Mouse (Mus musculus) lung, embryonic 15.5 days (tissue): ENCODE results near the gene Hoxd13. TPM values are rescaled to one million over a fixed set of nuclear protein-coding genes. Genes with fewer than 3 reads are reported as not detected.

Experiments
- ATAC-seq: fragments of 200-750 bp; cut with Nextera tagmentation; 2 replicates; pipeline ENCODE4 v1.8.0; 2017; ENCODE audit warnings: moderate number of reproducible peaks, borderline replicate concordance; ENCODE audit not compliant: low FRiP score, low TSS enrichment; ENCODE audit errors: extremely low read depth
- H3K27ac ChIP-seq: fragments of 300-500 bp; sonication (generic); 2 replicates; pipeline ENCODE4 v1.5.1; 2015; ENCODE audit warnings: moderate library complexity, mild to moderate bottlenecking, inconsistent platforms
- H3K27me3 ChIP-seq: fragments of 300-500 bp; sonication (generic); 2 replicates; pipeline ENCODE4 v1.6.1; 2015; ENCODE audit warnings: inconsistent platforms
- H3K36me3 ChIP-seq: fragments of 300-500 bp; sonication (generic); 2 replicates; pipeline ENCODE4 v1.6.1; 2015; ENCODE audit warnings: inconsistent platforms
- H3K4me1 ChIP-seq: fragments of 300-500 bp; sonication (generic); 2 replicates; pipeline ENCODE4 v1.6.1; 2015; ENCODE audit warnings: inconsistent platforms
- H3K4me2 ChIP-seq: fragments of 300-500 bp; sonication (generic); 2 replicates; pipeline ENCODE4 v1.6.1; 2015; ENCODE audit warnings: inconsistent platforms, mild to moderate bottlenecking, moderate library complexity
- H3K4me3 ChIP-seq: fragments of 300-500 bp; sonication (generic); 2 replicates; pipeline ENCODE4 v1.5.1; 2015; ENCODE audit warnings: mild to moderate bottlenecking, inconsistent platforms
- H3K9ac ChIP-seq: fragments of 300-500 bp; sonication (generic); 2 replicates; pipeline ENCODE4 v1.6.1; 2015; ENCODE audit warnings: inconsistent platforms
- H3K9me3 ChIP-seq: fragments of 300-500 bp; sonication (generic); 2 replicates; pipeline ENCODE4 v1.6.1; 2016; ENCODE audit warnings: inconsistent platforms
- WGBS: fragments of 180-500 bp; shearing (Covaris S2); methylation state at CpG from one replicate; pipeline ENCODE4 v1.1.7; 2015; 5-methylcytosine and 5-hydroxymethylcytosine counted together
- polyA plus RNA-seq: library from polyadenylated mRNA; unstranded; fragments of >200 nt; fragmentation: Nextera tagmentation; extraction: Ambion mirVana; gene quantifications from 2 replicates; pipeline ENCODE4 v1.2.1, GENCODE M21; 2015

Hoxd13 gene
- polyA plus RNA-seq, 1 experiment from 2014 or later: not detected

DNA sequence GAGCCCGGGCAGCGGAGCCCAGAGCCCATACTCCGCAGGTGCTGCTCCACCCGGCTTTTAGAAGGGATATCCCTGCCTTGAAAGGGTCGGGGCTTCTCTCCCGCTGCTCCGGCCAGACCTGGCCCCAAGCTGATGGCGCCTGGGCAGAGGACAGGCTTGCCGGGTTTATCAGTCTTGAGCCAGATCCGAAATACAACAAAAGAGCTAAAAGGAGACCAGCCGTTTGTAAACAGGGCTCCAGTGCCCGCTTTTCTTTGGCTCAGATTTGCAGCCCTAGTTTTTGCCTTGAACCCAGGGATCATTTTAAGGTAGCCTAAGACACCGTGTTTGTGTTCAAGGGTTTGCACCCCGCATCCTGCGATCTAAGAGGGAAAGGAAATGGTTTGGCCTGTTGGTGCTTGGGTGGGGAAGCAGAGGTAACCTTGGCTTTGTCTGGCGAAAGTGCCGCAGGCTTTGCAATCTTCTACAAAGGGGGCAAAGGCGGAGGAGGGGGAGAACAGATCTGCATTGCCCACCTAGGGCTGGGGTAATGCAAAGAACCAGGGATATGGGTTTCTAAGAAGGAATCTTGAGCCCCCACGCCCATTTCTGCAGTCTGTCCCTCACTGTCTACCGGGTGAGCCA, 24.8 kb downstream of the Hoxd13 start:
- Histone ChIP-seq H3K27ac (no peak overlapping the region), H3K9me3 (no peaks in the 10 kb centered on the region), H3K4me3 (no peak overlapping the region), H3K36me3 (no peaks in the 10 kb centered on the region), H3K4me2 (no peak overlapping the region), H3K9ac (no peak overlapping the region), H3K4me1 (peaks cover 8% of the 10 kb centered on the region), H3K27me3 (peaks cover 98% of the 10 kb centered on the region)
- WGBS: 1% methylated on average over 20 of the region's 20 CpGs
- ATAC-seq: no peak

DNA sequence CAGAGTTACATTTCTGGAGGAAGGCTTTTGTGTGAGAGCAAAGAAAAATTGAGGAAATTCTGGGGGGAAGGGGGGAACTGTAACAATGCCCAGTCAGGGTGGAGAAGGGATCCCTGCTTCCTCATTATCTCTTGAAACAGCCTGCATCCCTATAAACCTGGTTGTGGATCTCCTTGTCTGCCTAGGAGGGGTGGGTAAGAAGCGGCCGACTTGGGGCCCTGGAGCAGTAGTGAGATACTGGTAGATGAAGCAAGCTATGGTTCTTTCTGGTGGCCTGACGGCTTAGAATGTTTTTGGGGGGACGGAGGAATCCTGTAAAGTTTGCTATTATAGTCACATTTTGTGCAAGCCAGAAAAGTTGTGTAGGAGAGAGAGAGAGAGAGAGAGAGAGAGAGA, 25.3 kb downstream of the Hoxd13 start:
- no peak for ATAC-seq
- Histone ChIP-seq H3K27me3 (peaks cover 98% of the 10 kb centered on the region), H3K4me1 (peaks cover 13% of the 10 kb centered on the region), H3K4me3 (no peak overlapping the region), H3K9me3 (no peaks in the 10 kb centered on the region), H3K27ac (no peak overlapping the region), H3K4me2 (no peak overlapping the region), H3K9ac (no peak overlapping the region), H3K36me3 (no peaks in the 10 kb centered on the region)
- 14% methylated on average over 4 of the region's 4 CpGs for WGBS

DNA sequence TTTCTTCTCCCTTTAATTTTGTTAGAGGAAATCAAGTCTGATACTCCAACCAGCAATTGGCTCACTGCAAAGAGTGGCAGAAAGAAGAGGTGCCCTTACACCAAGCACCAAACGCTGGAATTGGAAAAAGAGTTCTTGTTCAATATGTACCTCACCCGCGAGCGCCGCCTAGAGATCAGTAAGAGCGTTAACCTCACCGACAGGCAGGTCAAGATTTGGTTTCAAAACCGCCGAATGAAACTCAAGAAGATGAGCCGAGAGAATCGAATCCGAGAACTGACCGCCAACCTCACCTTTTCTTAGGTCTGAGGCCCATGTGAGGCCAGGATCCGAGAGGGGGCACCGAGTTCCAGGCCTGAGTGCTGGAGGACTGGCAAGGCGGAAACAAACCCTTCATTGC, 26.0 kb downstream of the Hoxd13 start:
- peaks cover 15% of the 10 kb centered on the region for H3K4me1 ChIP-seq
- ATAC-seq: no peak
- H3K4me2 ChIP-seq: no peak overlapping the region
- H3K9me3 ChIP-seq: no peaks in the 10 kb centered on the region
- no peaks in the 10 kb centered on the region for H3K36me3 ChIP-seq
- H3K9ac ChIP-seq: no peak overlapping the region
- WGBS: 2% methylated on average over 16 of the region's 16 CpGs
- no peak overlapping the region for H3K4me3 ChIP-seq
- H3K27me3 ChIP-seq: peaks cover 98% of the 10 kb centered on the region
- H3K27ac ChIP-seq: no peak overlapping the region

DNA sequence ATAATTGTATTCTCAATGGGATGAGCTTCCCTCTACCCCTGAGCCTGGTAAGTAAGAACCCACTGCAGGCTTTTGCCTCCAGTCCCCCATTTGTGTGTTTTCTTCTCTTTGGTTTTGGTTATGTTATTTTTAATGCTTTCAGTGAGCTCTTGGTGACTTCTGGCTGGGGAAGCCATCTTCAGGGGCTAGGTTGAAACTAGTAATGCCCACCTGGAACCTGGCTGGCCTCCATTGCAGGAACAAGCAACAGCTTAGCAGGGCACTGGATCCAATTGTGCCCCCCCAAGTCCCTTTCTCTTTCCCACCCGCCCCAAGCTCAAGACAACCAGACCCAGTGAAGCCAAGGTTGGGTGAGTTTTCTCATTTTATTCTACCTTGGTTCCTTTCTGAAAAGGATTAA, 27.3 kb downstream of the Hoxd13 start:
- no peaks in the 10 kb centered on the region for H3K9me3 ChIP-seq
- H3K36me3 ChIP-seq: no peaks in the 10 kb centered on the region
- H3K4me3 ChIP-seq: no peak overlapping the region
- no peak overlapping the region for H3K4me2 ChIP-seq
- 14% methylated on average over 1 of the region's 1 CpGs for WGBS
- no peak overlapping the region for H3K9ac ChIP-seq
- peaks cover 15% of the 10 kb centered on the region for H3K4me1 ChIP-seq
- H3K27me3 ChIP-seq: peaks cover 99% of the 10 kb centered on the region
- H3K27ac ChIP-seq: no peak overlapping the region
- ATAC-seq: no peak

DNA sequence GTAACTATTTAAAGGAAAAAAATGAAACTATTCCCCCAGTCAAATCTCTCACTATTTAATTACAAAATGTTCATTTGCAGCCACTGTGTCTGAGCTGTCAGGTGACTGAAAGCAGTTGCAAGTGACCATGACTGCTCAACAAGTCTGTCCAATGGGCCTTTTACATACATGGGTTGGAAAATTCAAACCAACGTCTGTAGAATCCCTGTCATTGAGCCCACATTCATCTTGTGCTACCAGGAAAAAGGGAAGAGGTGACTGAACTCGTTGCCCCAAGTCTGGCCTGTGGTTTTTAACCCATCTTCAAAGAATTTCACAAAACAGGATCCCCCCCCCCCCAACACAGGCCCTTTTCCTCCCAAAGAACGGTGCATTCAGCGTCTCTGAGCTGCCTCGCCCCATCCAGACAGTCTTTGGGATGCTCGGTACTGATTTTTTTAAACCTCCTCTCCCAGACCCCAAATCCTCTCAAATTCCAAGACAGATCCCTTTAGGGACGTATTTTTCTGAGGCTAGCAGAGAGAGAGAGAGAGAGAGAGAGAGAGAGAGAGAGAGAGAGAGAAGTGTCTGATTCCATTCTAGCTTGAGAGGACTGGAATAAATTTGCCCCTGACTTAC, 27.8 kb downstream of the Hoxd13 start:
- Histone ChIP-seq H3K27me3 (peaks cover 100% of the 10 kb centered on the region), H3K36me3 (no peaks in the 10 kb centered on the region), H3K4me2 (no peak overlapping the region), H3K9me3 (no peaks in the 10 kb centered on the region), H3K9ac (no peak overlapping the region), H3K4me3 (no peak overlapping the region), H3K27ac (no peak overlapping the region), H3K4me1 (peaks cover 15% of the 10 kb centered on the region)
- no peak for ATAC-seq
- 2% methylated on average over 7 of the region's 7 CpGs for WGBS

DNA sequence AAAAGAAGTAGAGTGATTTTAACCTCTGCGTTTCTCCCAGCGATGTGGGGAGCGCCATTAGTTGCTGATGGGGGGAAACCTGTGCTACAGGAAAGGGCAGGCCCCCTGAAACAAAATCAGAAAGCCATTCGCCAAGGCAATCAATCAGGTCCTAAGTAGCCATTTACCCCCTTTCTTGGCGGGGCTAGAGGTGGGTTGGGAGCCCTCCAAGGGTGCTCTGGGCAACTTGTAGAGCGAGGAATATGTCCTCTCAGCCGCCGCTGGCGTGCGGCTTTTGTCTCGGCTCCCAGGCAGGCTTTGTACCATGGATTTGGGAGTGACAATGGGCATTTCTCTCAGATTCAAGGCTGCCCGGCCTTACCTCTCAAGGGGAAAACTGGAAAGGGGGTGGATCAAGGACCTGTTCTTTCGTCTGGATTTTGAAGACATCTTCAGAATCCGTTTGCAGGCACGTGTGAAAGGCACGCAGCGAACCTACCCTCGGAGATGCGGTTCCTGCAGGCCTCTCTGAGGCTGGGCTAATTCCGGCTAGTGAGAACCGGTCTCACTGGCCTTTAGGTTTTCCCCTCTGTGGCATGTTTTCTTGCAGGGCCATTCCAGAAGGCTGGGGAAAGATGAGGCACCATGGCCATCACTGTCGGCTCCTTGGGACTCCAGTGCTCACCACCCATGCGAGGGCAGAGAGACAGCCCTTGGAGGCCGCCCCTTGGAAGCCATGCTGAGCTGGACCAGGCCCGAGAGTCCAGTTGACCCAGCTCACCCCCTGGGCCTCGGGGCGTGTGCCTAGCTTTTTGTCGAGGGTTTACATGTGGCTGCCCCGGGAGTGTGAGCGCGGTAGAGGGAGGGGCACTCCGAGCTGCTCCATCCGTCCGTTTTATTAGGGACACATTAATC, 28.6 kb downstream of the Hoxd13 start:
- peaks cover 100% of the 10 kb centered on the region for H3K27me3 ChIP-seq
- H3K36me3 ChIP-seq: no peaks in the 10 kb centered on the region
- no peaks in the 10 kb centered on the region for H3K9me3 ChIP-seq
- no peak overlapping the region for H3K4me3 ChIP-seq
- no peak overlapping the region for H3K9ac ChIP-seq
- no peak overlapping the region for H3K4me2 ChIP-seq
- 2% methylated on average over 34 of the region's 34 CpGs for WGBS
- H3K4me1 ChIP-seq: peaks cover 12% of the 10 kb centered on the region
- no peak overlapping the region for H3K27ac ChIP-seq
- ATAC-seq: 0 out of 2 replicates have a peak, but pooled peaks have one; percentile 36

DNA sequence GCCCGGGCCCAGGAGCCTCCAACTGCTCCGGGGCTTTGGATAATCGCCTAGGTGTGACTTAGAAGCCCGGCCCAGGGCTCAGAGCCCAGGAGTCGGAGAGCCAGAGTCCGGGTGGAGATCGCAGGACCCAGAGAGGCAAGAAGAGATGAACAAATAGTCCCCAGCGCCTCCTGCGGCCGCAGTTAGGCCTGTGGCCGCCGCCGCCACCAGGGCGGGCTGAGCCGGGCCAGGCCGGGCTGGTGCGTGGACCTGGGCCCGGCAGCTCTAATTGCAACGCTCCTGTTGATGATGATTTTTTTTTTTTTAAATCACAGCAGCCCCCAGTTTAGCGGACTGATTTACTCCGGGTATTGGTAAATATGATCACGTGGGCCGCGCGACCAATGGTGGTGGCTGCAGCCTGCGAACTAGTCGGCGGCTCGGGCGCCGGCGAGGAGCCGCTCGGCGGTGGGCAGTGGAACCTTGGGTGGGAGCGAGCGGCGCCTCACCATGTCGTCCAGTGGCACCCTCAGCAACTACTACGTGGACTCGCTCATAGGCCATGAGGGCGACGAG, 29.5 kb downstream of the Hoxd13 start, which contains the start of gene Hoxd9:
Gene Hoxd9 (plus strand): TSS at position 161 of the 555 bp plus-strand sequence.
- no peak for ATAC-seq
- 1% methylated on average over 43 of the region's 43 CpGs for WGBS
- no peak within 1 kb of the TSS for H3K9ac ChIP-seq
- H3K9me3 ChIP-seq: no peaks in the 10 kb centered on the region
- H3K27me3 ChIP-seq: peaks cover 99% of the 10 kb centered on the region
- peaks cover 12% of the 10 kb centered on the region for H3K4me1 ChIP-seq
- H3K27ac ChIP-seq: no peak within 1 kb of the TSS
- H3K4me3 ChIP-seq: peak within 1 kb of the TSS; percentile 34
- peak within 1 kb of the TSS; percentile 53 for H3K4me2 ChIP-seq
- no peaks in the 10 kb centered on the region for H3K36me3 ChIP-seq

DNA sequence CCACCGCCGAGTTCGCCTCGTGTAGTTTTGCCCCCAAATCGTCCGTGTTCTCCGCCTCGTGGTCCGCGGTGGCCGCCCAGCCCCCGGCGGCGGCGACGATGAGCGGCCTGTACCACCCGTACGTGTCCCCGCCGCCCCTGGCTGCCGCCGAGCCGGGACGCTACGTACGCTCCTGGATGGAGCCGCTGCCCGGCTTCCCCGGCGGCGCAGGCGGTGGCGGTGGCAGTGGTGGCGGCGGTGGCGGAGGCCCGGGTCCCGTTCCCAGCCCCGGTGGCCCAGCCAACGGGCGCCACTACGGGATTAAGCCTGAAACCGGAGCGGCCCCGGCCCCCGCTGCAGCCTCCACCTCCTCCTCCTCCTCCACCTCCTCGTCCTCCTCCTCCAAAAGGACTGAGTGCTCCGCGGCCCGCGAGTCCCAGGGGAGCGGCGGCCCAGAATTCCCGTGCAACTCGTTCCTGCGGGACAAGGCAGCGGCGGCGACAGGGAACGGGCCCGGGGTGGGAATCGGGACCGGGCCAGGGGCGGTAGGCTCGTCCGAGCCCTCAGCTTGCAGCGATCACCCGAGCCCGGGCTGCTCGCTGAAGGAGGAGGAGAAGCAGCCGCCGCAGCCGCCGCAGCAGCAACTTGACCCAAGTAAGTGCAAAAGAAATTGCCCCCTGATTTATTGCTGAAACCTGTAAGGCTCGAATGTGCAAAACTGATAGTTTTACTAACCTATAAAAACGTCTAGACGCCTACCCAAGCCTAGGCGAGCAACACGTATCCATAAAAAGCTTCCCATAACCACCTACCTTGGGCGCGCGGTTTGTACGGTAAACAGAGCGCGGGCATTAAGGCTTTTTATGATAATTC, 30.3 kb downstream of the Hoxd13 start:
- Histone ChIP-seq H3K9me3 (no peaks in the 10 kb centered on the region), H3K9ac (no peak overlapping the region), H3K36me3 (no peaks in the 10 kb centered on the region), H3K27ac (no peak overlapping the region), H3K4me1 (peaks cover 12% of the 10 kb centered on the region), H3K4me2 (peak overlapping the region; percentile 53), H3K4me3 (peak overlapping the region; percentile 34), H3K27me3 (peaks cover 99% of the 10 kb centered on the region)
- ATAC-seq: no peak
- under 1% methylated on average over 77 of the region's 86 CpGs for WGBS

DNA sequence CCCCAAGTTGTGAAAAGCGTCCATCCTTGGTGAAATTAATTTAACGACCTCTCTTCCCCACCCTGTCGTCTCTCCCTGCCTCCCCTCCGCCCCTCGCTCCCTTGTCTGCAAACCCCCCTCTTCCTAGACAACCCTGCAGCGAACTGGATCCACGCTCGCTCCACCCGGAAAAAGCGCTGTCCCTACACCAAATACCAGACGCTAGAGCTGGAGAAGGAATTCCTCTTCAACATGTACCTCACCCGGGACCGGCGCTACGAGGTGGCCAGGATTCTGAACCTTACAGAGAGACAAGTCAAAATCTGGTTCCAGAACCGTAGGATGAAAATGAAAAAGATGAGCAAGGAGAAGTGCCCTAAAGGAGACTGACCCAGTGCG, 30.9 kb downstream of the Hoxd13 start:
- ATAC-seq: no peak
- Histone ChIP-seq H3K4me2 (no peak overlapping the region), H3K27ac (no peak overlapping the region), H3K27me3 (peaks cover 99% of the 10 kb centered on the region), H3K9me3 (no peaks in the 10 kb centered on the region), H3K36me3 (no peaks in the 10 kb centered on the region), H3K4me3 (no peak overlapping the region), H3K4me1 (peaks cover 12% of the 10 kb centered on the region), H3K9ac (no peak overlapping the region)
- 2% methylated on average over 17 of the region's 17 CpGs for WGBS

DNA sequence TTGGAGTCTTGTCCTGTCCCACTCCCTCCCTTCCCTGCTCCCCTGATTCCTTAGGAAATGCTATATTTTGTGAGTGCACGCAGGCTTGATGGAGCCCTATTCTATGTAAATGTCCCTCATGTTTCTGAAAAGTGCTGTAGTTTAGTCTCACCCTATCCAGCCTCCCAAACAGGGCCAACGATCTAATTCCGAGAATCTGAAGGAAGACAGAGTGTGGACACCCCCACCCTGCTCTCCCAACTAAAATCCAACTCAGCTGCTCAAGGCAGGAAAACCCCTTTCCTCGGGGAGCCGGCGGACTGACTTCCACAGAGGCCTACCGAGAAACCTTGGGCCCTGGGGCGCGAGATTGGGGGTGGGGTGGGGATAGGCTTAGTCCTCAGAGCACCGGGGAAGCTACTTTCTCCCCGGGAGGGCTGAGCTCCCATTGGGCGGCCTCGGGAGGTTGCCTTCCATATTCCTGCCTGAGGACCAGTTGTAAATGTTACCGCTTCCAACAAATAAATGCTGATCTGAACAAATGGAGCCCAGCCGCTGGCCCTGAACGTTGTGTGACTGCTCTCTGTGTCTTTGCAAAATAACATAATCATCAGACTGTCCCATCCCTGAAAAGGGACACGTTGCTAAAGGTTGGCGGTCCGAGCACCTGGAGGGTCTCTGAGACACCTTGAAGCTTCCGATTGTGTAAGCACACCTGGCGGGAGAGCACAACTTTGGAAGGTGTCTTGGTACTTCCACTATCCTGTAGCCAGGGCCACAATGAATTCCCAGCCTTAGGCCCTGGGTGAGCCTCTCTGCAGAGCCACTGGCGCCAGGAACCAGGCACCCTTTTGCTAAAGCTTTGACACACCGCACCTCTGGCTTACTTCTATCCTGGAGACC, 31.8 kb downstream of the Hoxd13 start:
- H3K9me3 ChIP-seq: no peaks in the 10 kb centered on the region
- H3K36me3 ChIP-seq: no peaks in the 10 kb centered on the region
- WGBS: 5% methylated on average over 23 of the region's 23 CpGs
- no peak overlapping the region for H3K4me2 ChIP-seq
- H3K27ac ChIP-seq: no peak overlapping the region
- H3K4me1 ChIP-seq: peaks cover 17% of the 10 kb centered on the region
- ATAC-seq: no peak
- no peak overlapping the region for H3K9ac ChIP-seq
- peaks cover 99% of the 10 kb centered on the region for H3K27me3 ChIP-seq
- no peak overlapping the region for H3K4me3 ChIP-seq
